Mouse (Mus musculus) left cerebral cortex, postnatal 4 days (tissue): Measurements from ENCODE around the gene Gabbr2. TPM values are rescaled to one million over a fixed set of nuclear protein-coding genes. Genes with fewer than 3 reads are reported as not detected.
A peak's percentile ranks its signal among the peaks of the same experiment; 100 is the strongest.

ENCODE experiments used
- DNase-seq: peaks from one replicate; pipeline ENCODE4 v3.0.0-alpha.2; 2022
- intact Hi-C: fragments of 180-260 bp; cut with DNase I; formaldehyde crosslinking; loops from one replicate; pipeline ENCODE4 v1.15.1; 2025
- total RNA-seq, 2 experiments: library from RNA; stranded (reverse); gene quantifications; 2 replicates each; pipeline ENCODE4 v1.2.3; 2021

Gene Gabbr2
- total RNA-seq, 2 experiments from 2014 or later = 134 to 144 TPM

- intact Hi-C loops = no loop called here
- peak; percentile 48 for DNase-seq
These were observed 263.4 kb downstream of the Gabbr2 start for GRCm38 (mm10) chr4:46728231-46728630.

DNA sequence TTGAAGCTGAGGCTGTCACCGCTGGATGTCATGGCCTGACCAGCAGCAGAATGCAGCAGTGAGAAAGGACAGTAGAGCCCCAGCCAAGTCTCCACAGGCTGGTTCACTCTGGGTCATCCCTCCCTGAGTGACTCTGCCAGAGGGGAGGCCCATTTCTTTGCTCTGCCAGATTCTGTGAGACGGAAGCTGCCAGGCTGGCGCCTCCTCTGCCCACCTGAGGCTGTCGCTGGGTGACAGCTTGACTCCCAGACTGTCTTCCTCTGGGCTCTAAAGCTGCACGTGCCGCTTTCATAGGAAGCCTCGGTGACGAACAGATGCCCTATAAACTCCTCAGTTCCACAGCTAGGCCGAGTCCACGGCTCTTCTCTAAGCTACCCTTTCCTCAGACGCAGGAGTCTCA, 264.5 kb downstream of the Gabbr2 start:
- intact Hi-C loops = no loop called here
- DNase-seq = peak; percentile 57

- intact Hi-C loops = no loop called here
- DNase-seq = no peak
These were observed 270.7 kb downstream of the Gabbr2 start for GRCm38 (mm10) chr4:46720821-46721557.

DNA sequence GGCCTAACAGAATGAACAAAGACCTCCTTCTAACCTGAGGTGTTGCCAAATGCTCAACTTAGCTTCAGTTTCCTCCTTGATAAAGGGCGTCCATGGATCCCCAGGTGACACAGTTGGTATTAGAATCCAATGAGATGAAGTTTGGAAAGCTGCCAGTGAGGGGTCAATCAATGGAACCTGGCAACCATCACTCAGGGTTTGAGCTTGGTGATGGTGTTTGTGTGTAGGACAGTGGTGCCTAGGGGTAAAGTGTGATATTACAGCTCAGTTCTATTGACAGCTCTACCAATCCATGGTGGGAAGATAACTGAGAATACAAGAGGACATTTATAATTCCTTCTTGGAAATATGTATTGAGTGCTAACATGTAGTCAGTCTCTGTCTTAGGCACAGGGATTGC, 271.6 kb downstream of the Gabbr2 start:
- no peak for DNase-seq
- intact Hi-C loops = no loop called here

DNA sequence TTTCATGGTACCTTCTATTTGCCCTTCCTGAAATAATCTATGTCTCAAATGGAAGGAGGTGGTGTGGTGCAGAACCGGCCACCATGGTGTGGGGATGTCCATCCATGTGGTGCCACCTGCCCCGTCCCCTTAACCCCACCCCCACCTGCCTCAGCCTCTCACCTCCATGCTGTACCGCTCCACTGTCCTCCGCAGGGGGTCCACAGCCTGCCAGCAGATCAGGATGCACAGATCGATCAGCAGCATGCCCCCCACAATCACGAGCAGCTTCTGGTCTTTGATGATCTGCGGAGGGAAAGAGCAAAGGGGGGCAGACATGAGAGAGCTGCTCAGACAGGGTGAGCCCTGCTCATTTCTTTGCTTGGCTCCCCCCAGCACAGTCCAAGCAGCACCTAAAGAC, 273.0 kb downstream of the Gabbr2 start:
- no peak for DNase-seq
- intact Hi-C loops = no loop called here

DNA sequence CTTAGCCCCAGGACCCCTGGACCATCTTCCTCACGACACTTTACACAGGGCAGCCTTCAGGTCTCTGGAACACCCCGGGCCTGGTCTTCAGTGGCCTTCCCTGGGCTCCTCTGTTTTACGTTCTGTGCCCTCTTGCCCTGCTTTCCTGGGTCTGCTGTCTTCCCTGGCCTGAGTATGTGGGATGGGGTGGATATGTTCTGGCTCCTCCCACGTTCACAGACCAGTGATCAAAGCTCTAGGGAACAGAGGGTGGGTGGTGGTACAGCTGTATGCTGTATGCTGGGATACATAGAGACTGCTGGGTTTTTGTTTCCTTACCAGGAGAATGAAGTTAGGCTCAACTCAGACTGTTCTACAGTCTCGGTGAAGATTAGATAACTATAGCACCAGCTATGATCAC, 274.5 kb downstream of the Gabbr2 start:
- intact Hi-C loops = no loop called here
- DNase-seq = no peak

GRCm38 (mm10) chr4:46716361-46716760, 275.3 kb downstream of the Gabbr2 start:
- intact Hi-C loops = no loop called here
- no peak for DNase-seq

- intact Hi-C loops = no loop called here
- DNase-seq = no peak
These were observed 281.1 kb downstream of the Gabbr2 start for GRCm38 (mm10) chr4:46710523-46710922.

DNA sequence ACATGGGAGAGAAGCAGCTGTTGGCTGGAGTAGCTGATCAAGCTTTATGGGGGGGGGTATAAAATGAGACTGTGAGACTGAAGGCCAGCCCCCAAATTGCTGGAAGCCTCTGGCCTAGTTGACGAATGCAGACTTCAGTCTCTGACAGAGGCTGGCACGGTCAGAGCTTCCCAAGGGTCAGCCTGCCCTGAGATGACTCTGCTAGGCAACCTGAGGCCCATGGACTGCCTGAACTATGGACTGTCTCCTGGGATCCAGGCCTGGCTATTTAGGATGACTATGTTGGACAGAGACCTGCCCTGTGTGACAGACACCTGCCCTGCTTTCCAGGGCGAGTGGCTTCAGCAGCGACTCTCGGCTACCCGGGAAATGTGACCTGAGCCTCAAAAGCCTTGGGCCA, 281.7 kb downstream of the Gabbr2 start:
- intact Hi-C loops = no loop called here
- DNase-seq = no peak

- peak; percentile 58 for DNase-seq
- intact Hi-C loops = no loop called here
These were observed 282.2 kb downstream of the Gabbr2 start for GRCm38 (mm10) chr4:46709492-46709891.

- DNase-seq = no peak
These were observed 285.9 kb downstream of the Gabbr2 start for GRCm38 (mm10) chr4:46705739-46706138.

DNA sequence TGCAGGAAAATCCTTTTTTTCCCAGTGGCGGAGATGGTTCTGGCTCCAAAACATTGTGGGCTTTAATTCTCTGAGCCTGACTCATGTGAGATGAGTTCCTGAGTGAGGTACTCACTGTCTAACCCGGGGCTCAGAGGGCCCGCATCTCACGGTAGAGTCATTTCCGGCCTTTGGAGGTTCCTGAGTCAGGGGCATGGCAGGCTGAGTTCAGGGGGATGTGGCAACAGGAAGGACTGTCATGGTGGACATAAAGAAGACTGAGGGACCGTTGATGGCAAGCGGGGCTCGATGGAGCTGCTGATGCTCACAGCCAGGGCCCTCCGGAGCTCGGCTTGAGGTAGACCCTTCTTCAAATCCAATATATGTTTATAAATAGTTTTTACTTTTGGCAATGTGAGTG, 288.5 kb downstream of the Gabbr2 start:
- DNase-seq = no peak
- intact Hi-C loops = no loop called here

More at GRCm38 (mm10) chr4:46705739-46706138, 285.9 kb downstream of the Gabbr2 start:
- intact Hi-C loops = no loop called here

DNA sequence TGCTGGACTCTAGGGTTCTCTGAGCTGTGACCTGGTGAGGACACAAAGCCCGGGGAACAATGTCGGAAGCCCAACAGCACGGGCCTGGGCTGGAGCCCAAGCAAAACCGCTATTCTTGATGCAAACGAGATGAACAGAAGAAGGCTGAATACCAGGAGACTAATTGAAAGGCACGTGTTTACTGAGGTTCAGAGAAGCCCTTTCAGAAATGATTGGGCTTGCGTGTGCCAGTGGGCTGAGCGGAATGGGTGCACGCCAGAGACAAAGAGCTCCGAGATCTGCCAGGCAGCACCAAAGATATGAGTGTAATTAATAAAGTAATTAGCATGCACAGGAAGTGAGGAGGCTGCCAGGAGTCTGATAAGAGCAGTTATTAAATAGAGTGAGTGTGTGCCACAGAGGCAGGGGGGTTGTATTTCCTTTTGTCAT, 291.4 kb downstream of the Gabbr2 start:
- no peak for DNase-seq

DNA sequence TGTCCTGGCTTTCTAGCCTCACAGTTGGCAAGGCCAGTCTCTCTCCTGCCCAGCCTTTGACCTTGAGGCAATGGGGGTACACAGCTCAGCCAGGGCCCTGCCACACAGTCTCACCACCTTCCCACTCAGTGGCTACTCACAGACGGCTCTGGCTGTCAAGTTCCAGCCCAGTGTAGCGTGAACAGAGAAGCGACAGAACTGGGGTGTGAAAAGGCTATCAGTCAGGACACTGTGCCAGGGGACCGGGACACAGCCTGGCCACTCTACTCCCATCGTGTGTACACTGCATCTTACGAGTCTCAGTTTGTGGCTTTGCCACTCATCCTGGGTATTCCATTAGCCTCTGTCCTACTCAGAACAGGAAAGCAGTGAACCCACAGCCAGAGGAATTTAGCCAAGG, 295.2 kb downstream of the Gabbr2 start:
- no peak for DNase-seq
- intact Hi-C loops = no loop called here

More for the DNA sequence above, 291.4 kb downstream of the Gabbr2 start:
- intact Hi-C loops = no loop called here

DNA sequence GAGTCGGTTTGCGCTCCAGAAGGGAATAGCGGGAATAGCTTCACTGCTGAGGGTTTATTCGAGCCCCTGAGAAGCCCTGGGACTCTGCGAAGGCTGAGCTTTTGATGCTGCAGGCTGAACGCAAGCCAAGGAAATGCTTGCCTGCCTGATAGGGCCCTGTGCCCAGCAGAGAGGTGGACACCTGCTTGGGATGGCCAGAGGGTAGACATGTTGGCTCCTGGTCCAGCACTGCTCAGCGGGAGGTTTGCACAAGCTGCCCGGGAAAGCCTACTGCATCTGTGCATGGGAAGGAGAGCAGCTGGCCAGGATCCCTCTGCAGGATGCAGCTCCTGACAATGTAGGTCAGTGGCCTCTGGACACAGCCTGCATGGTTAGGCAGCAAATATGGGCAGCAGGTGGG, 301.1 kb downstream of the Gabbr2 start:
- intact Hi-C loops = no loop called here
- peak; percentile 83 for DNase-seq

DNA sequence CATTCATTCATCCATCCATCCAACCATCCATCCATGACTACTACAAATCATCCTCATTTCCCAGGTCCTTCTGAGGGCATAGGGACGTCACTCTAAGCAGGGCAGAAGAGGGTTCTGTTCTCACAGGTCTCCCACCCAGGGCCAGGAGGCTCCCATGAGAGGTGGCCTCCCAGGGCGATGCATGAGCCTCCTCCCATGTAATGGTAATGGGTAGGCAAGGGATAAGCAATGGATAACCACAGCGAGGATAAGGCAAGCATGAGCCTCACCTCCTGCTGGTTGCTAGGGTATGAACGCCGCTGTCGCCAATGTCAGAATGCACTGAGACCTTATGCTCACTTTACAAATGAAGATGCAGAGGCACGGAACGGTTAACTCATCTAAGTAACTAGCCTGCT, 301.7 kb downstream of the Gabbr2 start:
- intact Hi-C loops = no loop called here

GRCm38 (mm10) chr4:46689397-46690022, 302.2 kb downstream of the Gabbr2 start:
- intact Hi-C loops = loop anchor here (5.0 kb wide), 1 partner anchor 348 kb away; no protein-coding TSS in a partner anchor
- peak; percentile 78 for DNase-seq

More for the DNA sequence above, 301.7 kb downstream of the Gabbr2 start:
- no peak for DNase-seq

DNA sequence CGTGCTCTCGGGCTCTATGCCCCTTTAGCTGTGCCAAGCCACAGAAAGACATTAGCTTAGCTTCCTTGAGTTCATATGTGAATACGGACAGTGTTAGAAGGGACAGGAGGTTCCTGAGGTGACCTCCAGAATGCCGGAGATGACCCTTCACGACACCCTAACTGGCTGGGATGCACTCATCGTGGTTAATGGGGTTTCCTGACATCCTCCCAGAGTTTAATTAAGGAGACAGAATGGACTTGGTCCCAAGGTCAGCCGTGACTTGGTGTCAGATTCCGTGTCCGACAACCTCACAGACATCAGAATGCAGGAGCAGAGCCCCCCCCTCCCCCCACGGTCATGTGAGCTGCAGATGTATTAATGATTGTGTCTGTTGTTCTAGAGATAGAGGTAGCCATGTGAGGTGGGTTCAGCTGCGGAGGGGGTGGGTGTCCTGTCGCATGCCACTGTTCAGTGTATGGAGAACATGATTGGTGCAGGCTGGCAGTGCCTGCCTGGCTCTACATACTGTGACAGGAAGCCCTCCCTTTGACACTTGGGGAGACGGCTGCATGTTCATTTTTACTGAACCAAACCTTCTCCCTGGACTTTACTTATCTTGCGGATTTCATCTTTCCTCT, 303.4 kb downstream of the Gabbr2 start:
- no peak for DNase-seq
- intact Hi-C loops = loop anchor here (5.0 kb wide), 1 partner anchor 349 kb away; no protein-coding TSS in a partner anchor

GRCm38 (mm10) chr4:46684160-46684559, 307.5 kb downstream of the Gabbr2 start:
- intact Hi-C loops = no loop called here
- peak; percentile 53 for DNase-seq

GRCm38 (mm10) chr4:46676646-46677045, 315.0 kb downstream of the Gabbr2 start:
- no peak for DNase-seq
- intact Hi-C loops = no loop called here

DNA sequence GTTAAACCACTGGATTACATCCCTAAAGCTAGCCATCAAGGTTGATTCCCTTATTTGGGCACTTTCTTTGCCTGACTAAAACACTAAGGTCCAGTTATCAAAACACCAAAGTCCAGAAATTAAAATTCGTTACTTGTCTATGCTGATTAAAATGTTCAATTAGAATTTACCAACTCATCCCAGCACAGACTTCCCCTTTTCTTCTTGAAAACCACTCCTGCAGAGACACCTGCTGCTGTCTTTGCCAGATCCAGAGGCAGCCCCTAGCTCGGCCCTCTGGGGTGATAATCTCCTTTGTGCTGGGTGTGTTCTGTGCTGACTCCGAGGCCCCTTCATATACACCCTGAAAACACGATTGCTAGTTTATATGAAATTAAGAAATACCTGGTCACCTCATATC, 315.7 kb downstream of the Gabbr2 start:
- intact Hi-C loops = no loop called here
- no peak for DNase-seq

- intact Hi-C loops = no loop called here
- no peak for DNase-seq
These were observed 316.3 kb downstream of the Gabbr2 start for GRCm38 (mm10) chr4:46675272-46675785.
